Mouse (Mus musculus) left cerebral cortex, adult 11 months (tissue): Measurements from ENCODE around the gene Lmo7.

ENCODE experiments used
- DNase-seq: peaks from one replicate; pipeline ENCODE4 v3.0.0; 2022; ENCODE audit warnings: low spot score

Lmo7 gene

DNA sequence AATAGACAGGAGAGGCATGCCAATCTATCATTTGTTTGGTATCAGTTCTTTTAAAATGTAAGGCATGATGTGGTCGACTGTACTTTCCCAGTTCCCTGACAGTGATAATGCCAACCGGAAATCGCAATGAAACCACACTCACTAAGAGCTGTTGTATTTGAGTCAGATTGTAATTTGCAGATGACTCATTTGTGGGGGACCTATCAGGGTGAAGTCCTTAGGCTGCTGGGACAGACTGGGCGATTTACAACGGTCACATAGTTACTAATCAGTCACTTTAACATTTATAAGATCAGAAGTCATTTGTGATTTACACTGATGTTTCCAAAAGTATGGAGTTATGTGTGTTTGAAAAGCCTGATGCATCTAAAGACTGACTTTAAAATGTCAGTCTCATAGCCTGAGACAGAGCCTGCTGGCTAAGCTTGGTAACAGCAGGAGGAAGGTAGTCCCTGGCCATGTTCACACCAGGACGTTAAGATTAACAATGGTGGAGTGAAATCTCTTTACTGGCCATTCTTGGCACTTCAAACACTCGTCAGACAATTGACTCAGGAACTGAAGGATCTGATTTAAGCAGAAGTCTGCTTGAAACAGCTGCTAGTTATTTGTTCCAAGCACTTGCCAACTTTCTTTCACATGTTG is 149.4 kb downstream of the Lmo7 start:
- DNase-seq = no peak

DNA sequence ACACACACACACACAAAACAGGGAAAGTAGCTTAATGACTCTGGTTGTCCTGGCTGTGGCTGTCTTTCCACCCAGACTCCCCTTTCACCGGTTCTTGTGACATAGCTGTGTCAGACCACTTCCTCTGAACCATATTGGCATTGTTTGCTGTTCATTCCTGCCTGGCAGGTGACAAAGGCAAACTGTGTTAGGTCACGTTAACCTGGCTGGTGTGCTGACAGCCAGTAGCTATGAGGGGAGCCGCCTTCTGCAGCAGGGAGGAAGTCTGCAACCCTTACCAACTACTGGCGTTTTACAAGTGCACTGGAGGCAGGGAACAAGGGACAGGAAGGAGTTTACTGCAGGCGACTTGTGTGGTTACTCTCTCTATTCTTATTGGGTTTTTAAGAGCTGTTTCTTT is 153.2 kb downstream of the Lmo7 start:
- no peak for DNase-seq

DNA sequence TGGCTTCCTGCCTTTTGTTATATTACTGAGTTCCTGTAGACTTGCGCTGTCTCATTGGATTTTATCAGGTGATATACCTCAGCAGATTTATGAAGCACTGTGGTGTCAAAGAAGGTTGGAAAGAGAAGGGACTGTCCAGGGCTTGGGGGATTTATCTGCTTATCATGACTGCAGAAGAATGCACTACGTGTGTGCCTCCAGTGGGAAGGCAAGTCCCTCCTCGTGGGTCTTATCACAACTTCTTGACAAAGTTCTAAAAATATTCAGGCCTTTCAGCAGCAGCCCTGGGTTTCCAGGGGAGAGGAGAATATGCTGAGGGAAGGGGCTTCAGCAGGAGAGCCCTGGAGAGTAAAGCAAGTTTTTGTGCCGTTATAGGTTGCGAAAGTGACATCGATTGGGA is 154.0 kb downstream of the Lmo7 start:
- DNase-seq = no peak

GRCm38 (mm10) chr14:101886320-101886719 is 156.6 kb downstream of the Lmo7 start:
- no peak for DNase-seq

DNA sequence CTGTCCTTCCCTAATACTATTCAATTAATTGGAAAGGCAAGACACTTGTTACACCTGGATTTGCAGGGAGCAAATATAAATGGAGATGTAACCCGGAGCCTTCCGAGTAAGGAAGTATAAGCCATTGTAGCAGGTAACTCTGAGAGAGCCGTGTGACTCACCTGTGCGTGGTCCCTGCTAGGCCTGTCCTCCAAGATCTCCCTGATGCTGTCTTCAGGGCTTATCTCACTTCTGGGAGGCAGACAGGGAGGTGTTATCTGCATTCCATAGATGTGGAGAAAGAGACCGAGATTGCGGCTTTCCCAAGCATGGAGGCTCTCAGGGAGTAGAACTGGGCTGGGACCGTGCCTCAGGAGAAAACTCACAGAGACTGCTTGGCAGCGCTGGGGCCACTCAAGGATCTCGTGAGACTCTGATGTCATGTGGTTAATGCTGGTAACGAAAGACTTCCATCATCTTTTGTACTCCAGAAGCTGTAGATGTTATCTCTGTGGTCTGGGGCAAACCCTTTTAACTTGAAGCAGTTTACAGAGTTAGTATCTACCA is 162.2 kb downstream of the Lmo7 start:
- no peak for DNase-seq

- DNase-seq = no peak
These were observed 162.7 kb downstream of the Lmo7 start for GRCm38 (mm10) chr14:101892496-101892895.

- no peak for DNase-seq
These were observed 163.5 kb downstream of the Lmo7 start for GRCm38 (mm10) chr14:101893215-101893614.

DNA sequence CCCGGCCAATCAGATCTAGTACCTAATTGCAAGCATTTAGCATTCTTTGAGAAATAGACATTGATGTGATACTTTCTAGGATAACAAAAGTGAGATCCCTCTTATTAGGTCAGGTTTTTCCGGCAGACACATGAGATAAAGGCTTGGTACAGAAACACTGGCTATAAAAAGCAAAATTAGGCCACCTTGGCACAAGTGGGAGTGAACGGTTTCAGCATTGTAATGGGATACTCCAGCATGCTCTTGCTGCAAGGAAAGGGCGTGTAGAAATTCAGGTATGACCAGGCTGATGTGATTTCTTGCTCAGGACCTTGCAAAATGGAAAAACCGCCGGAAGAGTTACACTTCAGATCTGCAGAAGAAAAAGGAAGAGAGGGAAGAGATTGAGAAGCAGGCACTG is 168.5 kb downstream of the Lmo7 start:
- DNase-seq = no peak

GRCm38 (mm10) chr14:101901496-101901895 is 171.7 kb downstream of the Lmo7 start:
- DNase-seq = no peak

DNA sequence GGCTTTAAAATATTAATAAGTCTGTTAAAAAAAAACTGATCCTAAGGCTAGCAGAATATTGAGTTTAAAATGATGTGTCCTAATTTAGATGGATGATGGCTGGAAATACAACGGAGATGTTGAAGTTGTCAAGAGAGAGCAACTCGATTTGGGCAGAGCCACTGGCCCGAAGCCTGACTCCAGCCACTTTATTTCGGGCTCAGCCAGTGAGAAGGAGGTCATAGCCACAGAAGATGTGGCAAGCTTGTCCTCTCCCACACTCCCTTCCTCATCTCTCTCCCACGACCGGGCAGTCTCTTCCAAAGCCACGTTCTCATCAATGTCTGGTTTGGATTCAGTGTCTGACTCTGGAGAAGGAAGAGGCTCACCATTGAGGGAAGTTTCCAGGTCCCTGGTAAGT is 172.2 kb downstream of the Lmo7 start:
- no peak for DNase-seq

- no peak for DNase-seq
These were observed 174.0 kb downstream of the Lmo7 start for GRCm38 (mm10) chr14:101903722-101904121.

DNA sequence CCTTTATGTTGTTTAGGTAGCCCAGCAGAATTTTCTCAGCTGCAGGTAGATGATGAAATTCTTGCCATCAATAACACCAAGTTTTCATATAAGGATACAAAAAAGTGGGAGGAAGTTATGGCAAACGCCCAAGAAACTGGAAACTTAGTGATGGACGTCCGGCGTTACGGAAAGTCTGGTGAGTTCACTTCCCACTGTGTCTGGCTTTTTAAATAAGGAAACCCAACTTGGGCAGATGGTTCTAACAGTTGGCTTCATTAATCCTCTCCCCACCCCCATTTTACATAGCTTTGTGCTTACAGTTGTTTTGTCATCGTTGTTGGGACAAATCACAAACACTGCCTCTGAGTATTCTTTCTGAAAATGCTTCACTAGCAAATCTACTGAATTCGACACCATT is 182.2 kb downstream of the Lmo7 start:
- no peak for DNase-seq

- no peak for DNase-seq
These were observed 182.6 kb downstream of the Lmo7 start for GRCm38 (mm10) chr14:101912392-101912791.

GRCm38 (mm10) chr14:101914321-101914720 is 184.6 kb downstream of the Lmo7 start:
- no peak for DNase-seq

DNA sequence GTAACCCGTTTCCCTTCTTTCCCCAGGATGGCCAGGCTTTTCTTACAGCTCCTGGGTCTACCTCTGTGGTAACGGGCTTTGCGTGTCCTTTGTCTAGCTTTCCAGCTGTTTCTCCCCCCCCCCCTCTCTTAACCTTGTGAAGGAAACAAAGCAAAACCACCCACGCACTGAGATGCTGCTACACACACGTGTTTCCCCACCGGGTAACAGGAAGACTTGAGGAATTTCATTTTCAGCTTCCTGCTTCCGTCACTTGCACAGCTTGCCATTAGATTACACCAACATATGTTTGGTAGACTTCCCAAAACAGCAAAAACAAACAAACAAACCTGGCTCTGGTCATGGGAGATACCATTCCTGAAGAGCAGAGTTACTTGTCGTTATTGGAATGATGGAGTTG is 186.1 kb downstream of the Lmo7 start:
- no peak for DNase-seq

GRCm38 (mm10) chr14:101918471-101918870 is 188.7 kb downstream of the Lmo7 start:
- no peak for DNase-seq

DNA sequence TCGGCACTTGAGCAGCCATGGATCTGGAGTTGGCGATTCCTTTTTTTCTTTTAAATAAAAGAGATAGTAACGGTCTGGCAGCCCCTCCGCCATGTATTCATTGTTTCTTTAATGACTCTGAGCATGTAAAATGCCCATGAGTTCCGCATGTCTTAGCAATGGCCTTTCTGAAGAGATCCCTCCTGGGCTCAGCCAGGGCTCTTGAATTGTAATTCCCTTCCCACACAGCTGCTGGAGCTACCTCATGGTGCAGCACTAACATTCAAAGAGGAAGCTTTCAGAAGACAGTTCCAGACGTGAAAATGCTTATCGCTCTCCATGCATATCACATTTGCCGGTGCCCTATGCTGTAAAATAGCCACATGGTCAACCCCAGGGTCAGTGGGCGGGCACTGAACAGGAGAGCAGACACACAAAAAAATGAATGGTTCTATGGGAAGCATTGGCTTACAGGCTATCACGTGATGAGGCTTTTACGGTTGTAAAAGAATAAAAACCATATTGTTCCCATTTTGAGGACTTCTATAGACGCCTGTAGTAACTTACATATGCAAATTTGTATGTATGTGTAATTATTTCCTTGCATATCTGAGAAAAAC is 198.0 kb downstream of the Lmo7 start:
- no peak for DNase-seq

DNA sequence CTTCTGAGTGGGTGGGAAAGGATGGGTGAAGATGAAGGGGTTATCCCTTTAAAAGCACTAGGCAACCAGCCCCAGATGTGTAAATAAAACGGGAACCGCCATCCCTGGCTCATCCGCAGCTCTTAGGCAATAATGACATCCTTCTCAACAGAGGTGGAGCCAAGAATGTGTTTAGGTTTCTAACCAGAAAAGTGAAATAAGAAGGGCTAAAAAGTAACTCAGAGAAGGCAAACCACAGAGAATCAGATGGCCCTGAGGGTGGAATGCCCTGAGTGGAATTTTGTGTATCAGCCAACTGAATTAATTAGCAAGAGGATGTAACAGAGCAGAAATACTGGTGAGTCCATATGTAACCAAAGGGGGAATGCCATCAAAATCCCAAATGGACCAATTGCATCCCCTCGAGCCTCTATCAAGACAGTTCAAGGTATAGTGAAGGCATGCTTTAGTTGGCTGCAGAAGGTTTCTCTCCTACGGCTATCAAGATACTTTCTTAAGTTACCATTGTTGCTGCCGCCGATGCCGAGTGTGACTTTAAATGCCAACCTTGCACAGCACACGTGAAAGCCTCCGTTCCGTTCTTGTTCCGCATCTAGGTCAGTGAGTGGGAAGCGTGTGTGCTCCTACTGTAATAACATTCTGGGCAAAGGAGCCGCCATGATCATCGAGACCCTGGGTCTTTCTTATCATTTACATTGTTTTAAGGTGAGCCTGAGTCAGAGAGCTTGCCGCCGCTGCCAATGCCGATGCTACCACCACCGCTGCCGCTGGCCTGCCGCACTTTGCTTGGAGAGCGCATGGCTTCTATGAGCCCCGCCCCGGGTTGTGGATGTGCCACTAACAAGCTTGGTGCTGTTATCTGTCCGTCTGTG is 201.1 kb downstream of the Lmo7 start:
- DNase-seq = no peak

DNA sequence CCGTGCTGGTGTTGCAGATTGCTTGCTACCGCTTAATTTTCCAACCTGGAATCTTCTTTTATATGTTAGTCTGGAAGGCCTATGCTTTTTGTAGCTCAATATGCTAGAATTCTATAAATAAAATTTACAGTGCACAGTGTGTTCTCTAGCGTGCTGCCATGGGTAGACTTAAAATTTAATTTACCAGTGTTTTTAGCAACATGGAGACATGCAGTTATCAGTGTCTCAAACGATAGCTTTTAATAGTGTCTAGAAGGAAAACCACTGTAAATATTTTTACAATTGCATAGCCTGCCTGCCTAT is 201.6 kb downstream of the Lmo7 start:
- DNase-seq = no peak

DNA sequence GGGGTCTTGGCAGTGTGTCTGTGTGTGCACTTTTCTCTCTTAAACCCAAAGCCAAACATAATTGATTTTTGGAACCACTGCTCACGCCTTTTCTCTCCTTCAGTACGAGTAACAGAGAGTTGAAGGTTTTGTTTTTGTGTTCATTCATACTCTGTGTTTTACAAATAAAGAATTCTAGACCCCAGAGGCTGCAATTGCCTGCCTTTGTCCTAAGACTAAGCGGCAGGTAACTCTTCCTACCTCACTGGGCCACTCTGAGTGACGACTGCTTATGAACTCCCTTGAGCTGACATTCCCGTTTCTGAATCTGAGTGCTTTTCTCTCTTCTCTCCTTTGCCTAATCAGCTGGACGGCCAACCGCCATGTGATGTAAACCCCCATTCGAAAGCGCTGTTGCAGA is 203.8 kb downstream of the Lmo7 start:
- DNase-seq = no peak

GRCm38 (mm10) chr14:101942971-101943370 is 213.2 kb downstream of the Lmo7 start:
- DNase-seq = no peak

DNA sequence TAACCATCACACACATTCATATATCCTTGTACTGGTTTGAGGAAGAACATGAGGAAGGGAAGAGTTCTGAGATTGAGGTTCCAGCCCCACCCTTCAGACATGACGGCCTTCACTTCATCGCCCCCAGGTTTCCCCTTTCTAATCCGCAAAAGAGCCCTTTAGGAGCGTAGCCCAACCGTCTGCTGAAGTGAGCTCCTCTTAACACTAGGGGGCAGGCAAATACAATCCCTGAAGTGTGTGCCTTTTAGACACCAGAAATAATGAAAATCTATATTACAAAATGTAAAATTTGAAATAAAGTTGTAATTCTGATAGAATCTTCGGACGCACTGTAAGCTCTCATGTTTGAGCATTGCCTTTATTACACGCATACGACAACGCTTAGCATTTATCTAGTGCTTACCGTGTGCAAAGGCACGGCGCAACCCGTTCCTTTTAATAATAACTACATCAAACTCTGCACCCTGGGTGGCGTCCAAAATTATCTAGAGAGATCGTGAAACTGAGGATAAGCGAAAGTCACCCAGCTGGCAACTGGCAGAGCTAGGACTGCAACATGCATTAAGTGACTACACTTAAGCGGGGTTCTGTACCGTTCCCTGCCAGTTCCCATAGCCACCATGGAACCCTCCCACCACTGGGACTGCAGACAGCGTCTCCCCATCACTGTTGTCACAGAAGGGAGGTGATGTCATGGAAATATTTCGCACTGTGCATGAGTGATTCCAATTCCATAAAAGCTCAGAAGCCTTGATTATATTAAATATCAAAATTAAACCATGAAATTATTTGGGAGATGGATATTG is 217.2 kb downstream of the Lmo7 start:
- DNase-seq = no peak
